Comparison of ENCODE assay signal across 20 mouse cellular contexts in genomic region chr4:124360578-124360908, GRCm38 (mm10).
DNase-seq lines count a peak whose midpoint lies in the region; ATAC-seq and TF ChIP-seq lines count a peak whose summit lies in the region.
"Had no signal": no experiment of that assay in that cellular context is flagged by ENCODE, and none has a peak within 500 bp of the region (broad histone marks: within the 10 kb centered on the region; RNA-seq: fewer than 3 reads in every experiment).

No protein-coding gene starts in this region.

- WGBS in midbrain, embryonic 11.5 days, result 30% methylated on average over 6 of the region's 6 CpGs
- WGBS in midbrain, postnatal 0 days, result 37% methylated on average over 6 of the region's 6 CpGs
- WGBS in forebrain, embryonic 11.5 days, result 25% methylated on average over 6 of the region's 6 CpGs
- WGBS in forebrain, embryonic 15.5 days, result 6% methylated on average over 6 of the region's 6 CpGs
- WGBS in midbrain, embryonic 14.5 days, result 20% methylated on average over 6 of the region's 6 CpGs

- ATAC-seq in midbrain, embryonic 11.5 days (ENCODE audit: low FRiP score), result 0 out of 2 replicates have a peak, but pooled peaks have one; percentile 35
- ATAC-seq in midbrain, postnatal 0 days (ENCODE audit: low FRiP score), result no peak
- peak; percentile 64; the same call in 1 of the 2 replicates for ATAC-seq in forebrain, embryonic 11.5 days (replicated peaks; ENCODE audit: low FRiP score)
- ATAC-seq in forebrain, embryonic 15.5 days (replicated peaks), result peak; percentile 35; the same call in 1 of the 2 replicates
- no peak for ATAC-seq in midbrain, embryonic 14.5 days (ENCODE audit: low FRiP score, low TSS enrichment)
- ATAC-seq: intestine, postnatal 0 days had no signal

- no peak overlapping the region; the same call in 1 of the 2 replicates for H3K27ac ChIP-seq in midbrain, embryonic 11.5 days (ENCODE audit: low read depth, low read length)
- no peak overlapping the region for H3K27ac ChIP-seq in midbrain, postnatal 0 days (ENCODE audit: low read depth, low read length)
- H3K27ac ChIP-seq in forebrain, embryonic 11.5 days (ENCODE audit: low read depth, low read length), result peak overlapping the region; percentile 54; the same call in 1 of the 2 replicates
- H3K27ac ChIP-seq in forebrain, embryonic 15.5 days (replicated peaks), result peak overlapping the region; percentile 65
- peak overlapping the region; percentile 57 for H3K27ac ChIP-seq in midbrain, embryonic 14.5 days (replicated peaks; ENCODE audit: low read depth, low read length)
- H3K27ac ChIP-seq: embryonic facial prominence, embryonic 12.5 days; heart, adult 2 months; heart, embryonic 13.5 days; hindbrain, embryonic 15.5 days had no signal

- TF ChIP-seq CTCF in midbrain, postnatal 0 days (IDR thresholded peaks at IDR 0.05), result no peak

- no peak overlapping the region for H3K9ac ChIP-seq in midbrain, embryonic 11.5 days (ENCODE audit: low read length)
- no peak overlapping the region for H3K9ac ChIP-seq in midbrain, postnatal 0 days (replicated peaks; ENCODE audit: low read length, poor library complexity, severe bottlenecking)
- H3K9ac ChIP-seq in forebrain, embryonic 11.5 days (ENCODE audit: low read length), result no peak overlapping the region
- no peak overlapping the region for H3K9ac ChIP-seq in forebrain, embryonic 15.5 days (replicated peaks)
- H3K9ac ChIP-seq in midbrain, embryonic 14.5 days (replicated peaks; ENCODE audit: low read length), result no peak overlapping the region
- H3K9ac ChIP-seq: embryonic facial prominence, embryonic 12.5 days; heart, embryonic 13.5 days; hindbrain, embryonic 15.5 days had no signal

- H3K4me2 ChIP-seq in midbrain, embryonic 11.5 days, result no peak overlapping the region
- H3K4me2 ChIP-seq in midbrain, postnatal 0 days (ENCODE audit: low read depth, low read length, poor library complexity, severe bottlenecking), result no peak overlapping the region
- no peak overlapping the region for H3K4me2 ChIP-seq in forebrain, embryonic 11.5 days (ENCODE audit: low read depth, low read length, severe bottlenecking)
- no peak overlapping the region for H3K4me2 ChIP-seq in forebrain, embryonic 15.5 days (replicated peaks)
- H3K4me2 ChIP-seq in midbrain, embryonic 14.5 days (ENCODE audit: low read length), result no peak overlapping the region
- H3K4me2 ChIP-seq: embryonic facial prominence, embryonic 12.5 days; heart, embryonic 13.5 days; hindbrain, embryonic 15.5 days had no signal

- no peak for DNase-seq in midbrain, embryonic 11.5 days (ENCODE audit: low spot score, missing footprints)
- no peak for DNase-seq in midbrain, postnatal 0 days (ENCODE audit: low spot score)
- no peak for DNase-seq in forebrain, embryonic 11.5 days (ENCODE audit: low spot score)
- DNase-seq in midbrain, embryonic 14.5 days, result peak; percentile 29
- no peak for DNase-seq in right cerebral cortex, adult 18-20 months
- DNase-seq in adrenal gland, postnatal 4 days (ENCODE audit: low spot score in 2 of 2), result no peak
- DNase-seq: adrenal gland, adult 8-10 months; adrenal gland, postnatal 36 days; cerebellum, adult 11 months; cerebellum, adult 8-10 months; cerebellum, postnatal 25 days; gastrocnemius, postnatal 10 days; heart, adult 2 months; heart, postnatal 36 days had no signal

- no peaks in the 10 kb centered on the region for H3K36me3 ChIP-seq in midbrain, embryonic 11.5 days (ENCODE audit: control insufficient read depth, insufficient read depth, low read length)
- no peaks in the 10 kb centered on the region for H3K36me3 ChIP-seq in midbrain, postnatal 0 days (ENCODE audit: insufficient read depth, low read length)
- no peaks in the 10 kb centered on the region for H3K36me3 ChIP-seq in forebrain, embryonic 11.5 days (ENCODE audit: control insufficient read depth, insufficient read depth, low read length)
- no peaks in the 10 kb centered on the region for H3K36me3 ChIP-seq in forebrain, embryonic 15.5 days
- H3K36me3 ChIP-seq in midbrain, embryonic 14.5 days (ENCODE audit: control insufficient read depth, insufficient read depth, low read length), result no peaks in the 10 kb centered on the region
- H3K36me3 ChIP-seq: embryonic facial prominence, embryonic 12.5 days; G1E; heart, embryonic 13.5 days; hindbrain, embryonic 15.5 days had no signal

- H3K4me3 ChIP-seq in midbrain, embryonic 11.5 days (ENCODE audit: low read depth, low read length), result no peak overlapping the region
- no peak overlapping the region for H3K4me3 ChIP-seq in midbrain, postnatal 0 days (ENCODE audit: low read depth, low read length)
- H3K4me3 ChIP-seq in forebrain, embryonic 11.5 days (ENCODE audit: low read depth, low read length), result no peak overlapping the region
- no peak overlapping the region for H3K4me3 ChIP-seq in forebrain, embryonic 15.5 days
- no peak overlapping the region for H3K4me3 ChIP-seq in midbrain, embryonic 14.5 days (replicated peaks; ENCODE audit: low read depth, low read length)
- H3K4me3 ChIP-seq: embryonic facial prominence, embryonic 12.5 days; heart, adult 2 months; heart, embryonic 13.5 days; hindbrain, embryonic 15.5 days had no signal

- H3K27me3 ChIP-seq in midbrain, embryonic 11.5 days (ENCODE audit: control insufficient read depth, insufficient read depth, low read length), result peaks cover 7% of the 10 kb centered on the region; the same call in 1 of the 2 replicates
- peaks cover 4% of the 10 kb centered on the region; the same call in 1 of the 2 replicates for H3K27me3 ChIP-seq in midbrain, postnatal 0 days (ENCODE audit: insufficient read depth, low read length)
- peaks cover 3% of the 10 kb centered on the region; the same call in 1 of the 2 replicates for H3K27me3 ChIP-seq in forebrain, embryonic 11.5 days (ENCODE audit: control insufficient read depth, insufficient read depth, low read length)
- H3K27me3 ChIP-seq in forebrain, embryonic 15.5 days, result no peaks in the 10 kb centered on the region
- no peaks in the 10 kb centered on the region; the same call in 1 of the 2 replicates for H3K27me3 ChIP-seq in midbrain, embryonic 14.5 days (ENCODE audit: control insufficient read depth, insufficient read depth, low read length)

- peaks cover 11% of the 10 kb centered on the region; the same call in 1 of the 2 replicates for H3K4me1 ChIP-seq in midbrain, embryonic 11.5 days (ENCODE audit: control insufficient read depth, insufficient read depth, low read length)
- H3K4me1 ChIP-seq in midbrain, postnatal 0 days (ENCODE audit: insufficient read depth, low read length), result no peaks in the 10 kb centered on the region
- peaks cover 4% of the 10 kb centered on the region for H3K4me1 ChIP-seq in forebrain, embryonic 11.5 days (replicated peaks; ENCODE audit: control insufficient read depth, insufficient read depth, low read length)
- peaks cover 14% of the 10 kb centered on the region for H3K4me1 ChIP-seq in forebrain, embryonic 15.5 days
- H3K4me1 ChIP-seq in midbrain, embryonic 14.5 days (ENCODE audit: control insufficient read depth, insufficient read depth, low read length), result no peaks in the 10 kb centered on the region
- H3K4me1 ChIP-seq: embryonic facial prominence, embryonic 12.5 days; heart, embryonic 13.5 days; hindbrain, embryonic 15.5 days had no signal

- H3K9me3 ChIP-seq in midbrain, embryonic 11.5 days (ENCODE audit: control insufficient read depth, low read length), result no peaks in the 10 kb centered on the region
- no peaks in the 10 kb centered on the region for H3K9me3 ChIP-seq in midbrain, postnatal 0 days (ENCODE audit: low read length)
- H3K9me3 ChIP-seq in forebrain, embryonic 11.5 days (ENCODE audit: control insufficient read depth, low read length), result no peaks in the 10 kb centered on the region; the same call in 1 of the 2 replicates
- H3K9me3 ChIP-seq in forebrain, embryonic 15.5 days, result no peaks in the 10 kb centered on the region
- no peaks in the 10 kb centered on the region for H3K9me3 ChIP-seq in midbrain, embryonic 14.5 days (ENCODE audit: control insufficient read depth, low read length)
- H3K9me3 ChIP-seq: embryonic facial prominence, embryonic 12.5 days; G1E; hindbrain, embryonic 15.5 days had no signal

Comparison
In these comparisons a context has a peak if more than half of its experiments do, and no peak if none do; other contexts are left out.
1. ATAC-seq: peak in midbrain, embryonic 11.5 days (single experiment), forebrain, embryonic 11.5 days (single experiment) and forebrain, embryonic 15.5 days (single experiment); none in midbrain, postnatal 0 days (single experiment) and midbrain, embryonic 14.5 days (single experiment).
2. H3K27ac ChIP-seq: peak in forebrain, embryonic 11.5 days (single experiment), forebrain, embryonic 15.5 days (single experiment) and midbrain, embryonic 14.5 days (single experiment); none in midbrain, embryonic 11.5 days (single experiment) and midbrain, postnatal 0 days (single experiment).